Mouse (Mus musculus): ENCODE results near the gene A230050P20Rik. TPM values are rescaled to one million over a fixed set of nuclear protein-coding genes. Genes with fewer than 3 reads are reported as not detected.
A peak's percentile ranks its signal among the peaks of the same experiment; 100 is the strongest.

A230050P20Rik gene
- polyA plus RNA-seq, 1 experiment from 2014 or later, result 0.09 TPM

GRCm38 (mm10) chr9:20895382-20895781 lies 26.9 kb downstream of the A230050P20Rik start:
- ChIA-PET POLR2A (no interaction called here), CTCF (interaction anchor here (0.8 kb wide), 1 partner anchor 18 kb away, joined by 3 read pairs; no protein-coding TSS in a partner anchor)
- DNase-seq (ENCODE audit: low read depth, low spot score), result no peak
- no peak for ATAC-seq
- H3K27me3 ChIP-seq, result no peaks in the 10 kb centered on the region
- no peak for TF ChIP-seq CTCF (IDR thresholded peaks at IDR 0.05)
- in situ Hi-C loops (cut with MboI; ENCODE audit: low pct_unique_long_range_greater_than_20kb), result no loop called here

- DNase-seq (ENCODE audit: low read depth, low spot score) (no peak), ATAC-seq (peak; percentile 29)
- POLR2A ChIA-PET, result interaction anchor here (1.1 kb wide), 3 partner anchors 10 to 133 kb away, joined by 3 to 6 read pairs (median 4); partner anchors contain the start of gene Ppan
- in situ Hi-C loops (cut with MboI; ENCODE audit: low pct_unique_long_range_greater_than_20kb), result no loop called here
- H3K27me3 ChIP-seq, result no peaks in the 10 kb centered on the region
- CTCF ChIA-PET, result interaction anchor here (0.9 to 2.5 kb wide), 17 partner anchors 9 to 259 kb away, joined by 3 to 17 read pairs (median 4); partner anchors contain the start of genes Angptl6, Icam5, Mrpl4 and Ppan
- TF ChIP-seq CTCF (IDR thresholded peaks at IDR 0.05), result no peak
Observed at GRCm38 (mm10) chr9:20897736-20898510, 29.5 kb downstream of the A230050P20Rik start.

- in situ Hi-C loops (cut with MboI; ENCODE audit: low pct_unique_long_range_greater_than_20kb), result no loop called here
- ChIA-PET CTCF (interaction anchor here (0.7 to 2.5 kb wide), 21 partner anchors 9 to 262 kb away, joined by 3 to 17 read pairs (median 4); partner anchors contain the start of genes Angptl6, Icam5, Mrpl4 and Ppan), POLR2A (interaction anchor here (0.6 to 1.1 kb wide), 6 partner anchors 10 to 132 kb away, joined by 3 to 7 read pairs (median 4); partner anchors contain the start of gene Ppan)
- DNase-seq (ENCODE audit: low read depth, low spot score) (peak; percentile 33), ATAC-seq (peak; percentile 79)
- no peak for TF ChIP-seq CTCF (IDR thresholded peaks at IDR 0.05)
- no peaks in the 10 kb centered on the region for H3K27me3 ChIP-seq
Observed at GRCm38 (mm10) chr9:20898511-20899073, 30.1 kb downstream of the A230050P20Rik start, which contains the start of gene Eif3g. Gene Eif3g, minus strand, starts transcription at chr9:20898623.

GRCm38 (mm10) chr9:20901466-20902173 lies 33.2 kb downstream of the A230050P20Rik start:
- in situ Hi-C loops (cut with MboI; ENCODE audit: low pct_unique_long_range_greater_than_20kb), result loop anchor here (10.0 kb wide), 1 partner anchor 233 kb away; the partner anchor contains the start of gene Tyk2
- ATAC-seq (no peak), DNase-seq (ENCODE audit: low read depth, low spot score) (no peak)
- ChIA-PET POLR2A (interaction anchor here (0.7 to 1.3 kb wide), 3 partner anchors 50 to 85 kb away, joined by 3 to 6 read pairs (median 4); no protein-coding TSS in a partner anchor), CTCF (interaction anchor here (0.8 to 3.1 kb wide), 8 partner anchors 9 to 235 kb away, joined by 3 to 21 read pairs (median 5); no protein-coding TSS in a partner anchor)
- no peaks in the 10 kb centered on the region for H3K27me3 ChIP-seq
- no peak for TF ChIP-seq CTCF (IDR thresholded peaks at IDR 0.05)

- in situ Hi-C loops (cut with MboI; ENCODE audit: low pct_unique_long_range_greater_than_20kb), result loop anchor here (10.0 kb wide), 1 partner anchor 233 kb away; the partner anchor contains the start of gene Tyk2
- no peak for TF ChIP-seq CTCF (IDR thresholded peaks at IDR 0.05)
- H3K27me3 ChIP-seq, result no peaks in the 10 kb centered on the region
- ChIA-PET POLR2A (interaction anchor here (1.3 kb wide), 1 partner anchor 49 kb away, joined by 4 read pairs; no protein-coding TSS in a partner anchor), CTCF (interaction anchor here (0.8 to 3.1 kb wide), 8 partner anchors 9 to 235 kb away, joined by 3 to 21 read pairs (median 5); no protein-coding TSS in a partner anchor)
- DNase-seq (ENCODE audit: low read depth, low spot score), result no peak
- ATAC-seq, result no peak
Observed at GRCm38 (mm10) chr9:20902174-20902491, 33.7 kb downstream of the A230050P20Rik start.

- in situ Hi-C loops (cut with MboI; ENCODE audit: low pct_unique_long_range_greater_than_20kb), result loop anchor here (5.0 to 10.0 kb wide), 2 partner anchors 92 to 225 kb away; partner anchors contain the start of genes Mrpl4 and Tyk2
- DNase-seq (ENCODE audit: low read depth, low spot score), result no peak
- H3K27me3 ChIP-seq, result no peaks in the 10 kb centered on the region
- TF ChIP-seq CTCF (IDR thresholded peaks at IDR 0.05), result no peak
- POLR2A ChIA-PET, result no interaction called here
- ATAC-seq, result no peak
- CTCF ChIA-PET, result interaction anchor here (2.0 to 3.7 kb wide), 2 partner anchors 9 to 11 kb away, joined by 12 to 16 read pairs; partner anchors contain the start of gene Eif3g
Observed at GRCm38 (mm10) chr9:20909948-20910347, 41.5 kb downstream of the A230050P20Rik start.

GRCm38 (mm10) chr9:20916160-20916559 lies 47.7 kb downstream of the A230050P20Rik start:
- ATAC-seq (no peak), DNase-seq (ENCODE audit: low read depth, low spot score) (no peak)
- in situ Hi-C loops (cut with MboI; ENCODE audit: low pct_unique_long_range_greater_than_20kb), result no loop called here
- TF ChIP-seq CTCF (IDR thresholded peaks at IDR 0.05), result no peak
- ChIA-PET POLR2A (no interaction called here), CTCF (interaction anchor here (0.8 to 2.4 kb wide), 11 partner anchors 9 to 82 kb away, joined by 3 to 15 read pairs (median 3); no protein-coding TSS in a partner anchor)
- no peaks in the 10 kb centered on the region for H3K27me3 ChIP-seq

- CTCF ChIA-PET, result interaction anchor here (0.6 kb wide), 1 partner anchor 24 kb away, joined by 3 read pairs; no protein-coding TSS in a partner anchor
- H3K27me3 ChIP-seq, result no peaks in the 10 kb centered on the region
- in situ Hi-C loops (cut with MboI; ENCODE audit: low pct_unique_long_range_greater_than_20kb), result no loop called here
- no peak for DNase-seq (ENCODE audit: low read depth, low spot score)
- ATAC-seq, result no peak
- no peak for TF ChIP-seq CTCF (IDR thresholded peaks at IDR 0.05)
- POLR2A ChIA-PET, result no interaction called here
Observed at GRCm38 (mm10) chr9:20923258-20923657, 54.8 kb downstream of the A230050P20Rik start.

Other genes with a start within 250 kb of the A230050P20Rik start
- gene Ubl5, start 225.8 kb upstream of the A230050P20Rik start, polyA plus RNA-seq (2021), result 439 TPM
- gene Fbxl12, start 223.9 kb upstream of the A230050P20Rik start, polyA plus RNA-seq (2021), result 19.2 TPM
- gene Pin1, start 216.5 kb upstream of the A230050P20Rik start, polyA plus RNA-seq (2021), result 27.1 TPM
- 0.32 TPM for gene Olfm2, start 122.3 kb upstream of the A230050P20Rik start, polyA plus RNA-seq (2021)
- 0.08 TPM for gene Col5a3, start 53.6 kb upstream of the A230050P20Rik start, polyA plus RNA-seq (2021)
- gene Rdh8, start 50.1 kb upstream of the A230050P20Rik start, polyA plus RNA-seq (2021), result not detected
- 1.8 TPM for gene Angptl6, start 11.1 kb downstream of the A230050P20Rik start, polyA plus RNA-seq (2021)
- 42.2 TPM for gene Ppan, start 19.5 kb downstream of the A230050P20Rik start, polyA plus RNA-seq (2021)
- gene Eif3g, start 30.0 kb downstream of the A230050P20Rik start, polyA plus RNA-seq (2021), result 172 TPM
- gene Dnmt1, start 91.2 kb downstream of the A230050P20Rik start, polyA plus RNA-seq (2021), result 54.3 TPM
- gene S1pr2, start 108.1 kb downstream of the A230050P20Rik start, polyA plus RNA-seq (2021), result 10.9 TPM
- 89.1 TPM for gene Mrpl4, start 134.1 kb downstream of the A230050P20Rik start, polyA plus RNA-seq (2021)
- 0.06 TPM for gene Icam1, start 147.3 kb downstream of the A230050P20Rik start, polyA plus RNA-seq (2021)
- 0.99 TPM for gene Icam4, start 160.7 kb downstream of the A230050P20Rik start, polyA plus RNA-seq (2021)
- gene Icam5, start 163.4 kb downstream of the A230050P20Rik start, polyA plus RNA-seq (2021), result 1.1 TPM
- gene Zglp1, start 198.5 kb downstream of the A230050P20Rik start, polyA plus RNA-seq (2021), result 0.10 TPM
- gene Gm49373, start 204.5 kb downstream of the A230050P20Rik start, polyA plus RNA-seq (2021), result 0.15 TPM
- 61.0 TPM for gene Fdx1l, start 205.0 kb downstream of the A230050P20Rik start, polyA plus RNA-seq (2021)
- 1.2 TPM for gene Gm38431, start 223.4 kb downstream of the A230050P20Rik start, polyA plus RNA-seq (2021)
- gene Raver1, start 223.4 kb downstream of the A230050P20Rik start, polyA plus RNA-seq (2021), result 65.4 TPM